Mouse (Mus musculus): ENCODE measurements at regions not wholly inside any gene's neighbourhood (a gene's known extent, or its start where the extent isn't known, plus 50 kb on each side); places are given as distances from the start of the nearest gene placed in this dataset.

DNA sequence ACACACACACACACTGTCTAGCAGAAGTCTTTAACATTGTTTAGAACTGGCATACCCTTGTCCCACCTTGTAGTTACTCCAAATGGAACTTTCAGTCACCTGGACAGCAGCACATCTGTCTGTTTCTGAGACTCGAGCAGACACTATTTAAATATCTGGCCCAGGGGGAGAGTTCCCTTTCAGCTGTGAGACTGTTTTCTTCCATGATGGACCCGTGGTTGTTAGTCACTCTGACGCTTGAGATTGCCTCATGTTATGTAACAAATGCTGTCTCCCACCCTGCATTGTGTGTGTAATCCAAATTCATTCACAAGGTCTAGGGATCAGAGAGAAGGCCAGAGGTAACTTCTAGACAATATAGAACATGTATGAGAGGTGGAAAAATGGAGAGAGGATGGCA lies 174.2 kb downstream of the Otol1 start:
- WGBS, result 70% methylated on average over 3 of the region's 3 CpGs
- no peaks in the 10 kb centered on the region for H3K9me3 ChIP-seq (ENCODE audit: control insufficient read depth, low read length)
- H3K36me3 ChIP-seq (ENCODE audit: control insufficient read depth, insufficient read depth, low read length), result no peaks in the 10 kb centered on the region
- H3K4me2 ChIP-seq (replicated peaks; ENCODE audit: low read depth, low read length), result no peak overlapping the region
- no peak for DNase-seq (ENCODE audit: low spot score)
- no peak overlapping the region for H3K4me3 ChIP-seq (ENCODE audit: low read depth, low read length)
- no peak for ATAC-seq (ENCODE audit: low FRiP score)
- H3K9ac ChIP-seq (ENCODE audit: low read depth, low read length), result no peak overlapping the region
- no peaks in the 10 kb centered on the region for H3K27me3 ChIP-seq (ENCODE audit: control insufficient read depth, insufficient read depth, low read length)
- H3K4me1 ChIP-seq (replicated peaks; ENCODE audit: control insufficient read depth, insufficient read depth, low read length), result no peaks in the 10 kb centered on the region
- no peak overlapping the region for H3K27ac ChIP-seq (ENCODE audit: low read depth, low read length)

DNA sequence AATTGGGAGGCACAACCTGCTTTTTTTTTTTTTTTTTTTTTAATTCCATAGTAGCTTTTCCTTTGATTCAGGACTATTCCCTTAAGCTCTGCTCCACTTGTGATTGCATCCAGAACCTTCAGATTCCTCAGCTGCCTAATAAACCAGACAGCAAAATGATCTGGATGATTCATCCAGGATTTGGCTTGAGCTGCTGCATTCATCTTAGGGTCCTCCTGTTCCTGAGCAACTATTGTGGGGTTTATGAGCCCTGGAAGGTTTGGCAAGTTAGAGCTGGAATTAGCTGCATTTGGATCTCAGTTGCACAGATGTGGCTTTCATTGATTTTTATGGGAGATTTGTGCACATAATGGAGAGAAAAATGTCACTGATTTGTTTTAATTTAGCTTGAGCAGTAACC lies 183.3 kb downstream of the Otol1 start:
- Histone ChIP-seq H3K9me3 (ENCODE audit: control insufficient read depth, low read length) (no peaks in the 10 kb centered on the region), H3K4me1 (replicated peaks; ENCODE audit: control insufficient read depth, insufficient read depth, low read length) (no peaks in the 10 kb centered on the region), H3K27me3 (ENCODE audit: control insufficient read depth, insufficient read depth, low read length) (no peaks in the 10 kb centered on the region), H3K9ac (ENCODE audit: low read depth, low read length) (no peak overlapping the region), H3K4me2 (replicated peaks; ENCODE audit: low read depth, low read length) (no peak overlapping the region), H3K4me3 (ENCODE audit: low read depth, low read length) (no peak overlapping the region), H3K27ac (ENCODE audit: low read depth, low read length) (no peak overlapping the region), H3K36me3 (ENCODE audit: control insufficient read depth, insufficient read depth, low read length) (no peaks in the 10 kb centered on the region)
- DNase-seq (ENCODE audit: low spot score), result no peak
- ATAC-seq (ENCODE audit: low FRiP score), result no peak

DNA sequence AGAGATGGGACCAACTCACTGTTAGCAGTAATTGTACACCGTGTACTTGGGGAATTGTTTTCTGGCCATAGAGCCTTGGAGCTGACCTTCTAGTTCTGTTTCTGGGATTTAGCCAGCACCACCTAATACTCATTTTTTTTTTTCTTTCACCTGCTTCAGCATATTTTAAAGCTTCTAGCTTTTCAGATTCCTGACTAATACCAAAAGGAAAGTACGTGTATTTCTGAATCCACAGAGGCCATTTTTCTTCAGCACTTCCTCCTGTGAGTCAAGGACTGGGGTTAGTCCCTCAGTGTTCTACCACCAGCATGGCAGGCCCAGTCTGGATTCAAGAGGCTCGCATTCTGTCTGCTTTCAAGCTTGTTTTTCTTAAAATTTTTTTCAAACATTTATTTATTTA lies 189.3 kb downstream of the Otol1 start:
- Histone ChIP-seq H3K9me3 (ENCODE audit: control insufficient read depth, low read length) (no peaks in the 10 kb centered on the region), H3K4me1 (replicated peaks; ENCODE audit: control insufficient read depth, insufficient read depth, low read length) (no peaks in the 10 kb centered on the region), H3K4me3 (ENCODE audit: low read depth, low read length) (no peak overlapping the region), H3K4me2 (replicated peaks; ENCODE audit: low read depth, low read length) (no peak overlapping the region), H3K27ac (ENCODE audit: low read depth, low read length) (no peak overlapping the region), H3K36me3 (ENCODE audit: control insufficient read depth, insufficient read depth, low read length) (no peaks in the 10 kb centered on the region), H3K27me3 (ENCODE audit: control insufficient read depth, insufficient read depth, low read length) (no peaks in the 10 kb centered on the region), H3K9ac (ENCODE audit: low read depth, low read length) (no peak overlapping the region)
- DNase-seq (ENCODE audit: low spot score), result no peak
- 88% methylated on average over 3 of the region's 3 CpGs for WGBS
- no peak for ATAC-seq (ENCODE audit: low FRiP score)

DNA sequence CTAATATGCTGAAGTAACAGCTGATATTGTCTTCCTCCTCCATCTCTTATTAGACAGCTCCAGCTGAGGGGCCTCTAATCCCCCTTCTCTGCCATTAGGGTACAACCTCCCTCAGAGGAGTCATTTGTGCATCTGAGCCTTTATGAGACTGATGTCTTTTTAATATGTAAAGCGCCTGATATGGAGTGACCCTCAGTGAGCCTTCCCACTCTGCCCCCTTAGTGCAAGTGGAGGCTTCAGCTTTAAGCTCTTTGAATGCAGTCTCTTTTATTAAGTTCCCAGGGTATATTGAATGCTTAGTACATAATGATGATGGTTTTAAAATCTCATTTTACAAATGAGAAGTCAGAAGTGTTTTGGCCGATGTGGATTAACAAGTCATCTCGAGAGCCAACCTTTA lies 191.5 kb downstream of the Otol1 start:
- H3K4me2 ChIP-seq (replicated peaks; ENCODE audit: low read depth, low read length), result no peak overlapping the region
- no peak for ATAC-seq (ENCODE audit: low FRiP score)

DNA sequence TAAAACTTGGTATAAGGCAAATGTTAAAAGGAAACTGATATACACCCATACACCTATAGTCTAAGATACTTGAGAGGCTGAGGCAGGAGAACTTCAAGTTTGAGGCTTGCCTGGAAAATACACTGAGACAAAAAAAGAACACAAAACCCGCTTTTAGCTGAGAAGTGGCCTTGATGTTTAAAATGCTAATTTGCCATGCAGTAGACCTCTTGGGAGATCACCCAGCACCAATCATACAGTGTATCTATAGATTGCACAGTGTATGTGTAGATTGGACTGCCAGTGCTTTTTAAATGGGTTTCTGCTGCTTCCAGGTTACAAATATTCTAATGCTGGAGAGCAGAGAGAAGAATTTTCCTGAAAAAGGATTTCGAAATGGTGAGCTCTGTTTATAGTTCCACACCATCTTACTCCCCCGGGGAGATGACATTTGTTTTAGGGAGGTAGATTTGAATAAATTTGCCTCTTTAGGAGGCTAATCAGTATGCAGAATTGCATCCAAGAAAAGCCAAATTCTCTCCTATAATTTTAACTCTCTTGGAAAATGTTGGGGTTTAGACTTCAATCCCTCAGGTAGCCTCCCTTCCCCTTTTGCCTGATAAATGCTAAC lies 194.0 kb downstream of the Otol1 start:
- ATAC-seq (ENCODE audit: low FRiP score) (no peak), DNase-seq (ENCODE audit: low spot score) (no peak)
- H3K9ac ChIP-seq (ENCODE audit: low read depth, low read length), result no peak overlapping the region
- H3K9me3 ChIP-seq (ENCODE audit: control insufficient read depth, low read length), result no peaks in the 10 kb centered on the region
- H3K4me3 ChIP-seq (ENCODE audit: low read depth, low read length), result no peak overlapping the region
- no peaks in the 10 kb centered on the region for H3K4me1 ChIP-seq (replicated peaks; ENCODE audit: control insufficient read depth, insufficient read depth, low read length)
- no peaks in the 10 kb centered on the region for H3K27me3 ChIP-seq (ENCODE audit: control insufficient read depth, insufficient read depth, low read length)
- no peak overlapping the region for H3K27ac ChIP-seq (ENCODE audit: low read depth, low read length)
- H3K36me3 ChIP-seq (ENCODE audit: control insufficient read depth, insufficient read depth, low read length), result no peaks in the 10 kb centered on the region
- WGBS, result 75% methylated on average over 3 of the region's 3 CpGs
- no peak overlapping the region for H3K4me2 ChIP-seq (replicated peaks; ENCODE audit: low read depth, low read length)

More for the DNA sequence above, 191.5 kb downstream of the Otol1 start:
- no peaks in the 10 kb centered on the region for H3K9me3 ChIP-seq (ENCODE audit: control insufficient read depth, low read length)
- H3K4me1 ChIP-seq (replicated peaks; ENCODE audit: control insufficient read depth, insufficient read depth, low read length), result no peaks in the 10 kb centered on the region
- H3K4me3 ChIP-seq (ENCODE audit: low read depth, low read length), result no peak overlapping the region
- 79% methylated on average over 3 of the region's 3 CpGs for WGBS
- no peak overlapping the region for H3K9ac ChIP-seq (ENCODE audit: low read depth, low read length)
- H3K27ac ChIP-seq (ENCODE audit: low read depth, low read length), result no peak overlapping the region
- no peaks in the 10 kb centered on the region for H3K27me3 ChIP-seq (ENCODE audit: control insufficient read depth, insufficient read depth, low read length)
- no peak for DNase-seq (ENCODE audit: low spot score)
- H3K36me3 ChIP-seq (ENCODE audit: control insufficient read depth, insufficient read depth, low read length), result no peaks in the 10 kb centered on the region

DNA sequence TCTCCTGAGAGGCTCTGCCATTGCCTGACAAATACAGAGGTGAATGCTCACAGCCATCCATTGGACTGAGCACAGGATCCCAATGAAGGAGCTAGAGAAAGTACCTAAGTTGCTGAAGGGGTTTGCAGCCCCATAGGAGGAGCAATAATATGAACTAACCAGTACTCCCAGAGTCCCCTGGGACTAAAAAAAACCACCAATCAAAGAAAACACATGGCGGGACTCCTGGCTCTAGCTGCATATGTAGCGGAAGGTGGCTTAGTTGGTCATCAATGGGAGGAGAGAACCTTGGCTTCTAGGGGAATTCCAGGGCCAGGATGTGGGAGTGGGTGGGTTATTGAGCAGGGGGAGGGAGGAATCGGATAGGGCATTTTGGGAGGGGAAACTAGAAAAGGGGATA lies 207.8 kb downstream of the Otol1 start:
- no peak for DNase-seq (ENCODE audit: low spot score)
- Histone ChIP-seq H3K27ac (ENCODE audit: low read depth, low read length) (no peak overlapping the region), H3K4me2 (replicated peaks; ENCODE audit: low read depth, low read length) (no peak overlapping the region), H3K9me3 (ENCODE audit: control insufficient read depth, low read length) (no peaks in the 10 kb centered on the region), H3K4me1 (replicated peaks; ENCODE audit: control insufficient read depth, insufficient read depth, low read length) (0 out of 2 replicates have a peak, but pooled peaks cover 2% of the 10 kb centered on the region), H3K9ac (ENCODE audit: low read depth, low read length) (no peak overlapping the region), H3K4me3 (ENCODE audit: low read depth, low read length) (no peak overlapping the region), H3K27me3 (ENCODE audit: control insufficient read depth, insufficient read depth, low read length) (no peaks in the 10 kb centered on the region), H3K36me3 (ENCODE audit: control insufficient read depth, insufficient read depth, low read length) (no peaks in the 10 kb centered on the region)
- ATAC-seq (ENCODE audit: low FRiP score), result no peak
- WGBS, result 87% methylated on average over 3 of the region's 3 CpGs

DNA sequence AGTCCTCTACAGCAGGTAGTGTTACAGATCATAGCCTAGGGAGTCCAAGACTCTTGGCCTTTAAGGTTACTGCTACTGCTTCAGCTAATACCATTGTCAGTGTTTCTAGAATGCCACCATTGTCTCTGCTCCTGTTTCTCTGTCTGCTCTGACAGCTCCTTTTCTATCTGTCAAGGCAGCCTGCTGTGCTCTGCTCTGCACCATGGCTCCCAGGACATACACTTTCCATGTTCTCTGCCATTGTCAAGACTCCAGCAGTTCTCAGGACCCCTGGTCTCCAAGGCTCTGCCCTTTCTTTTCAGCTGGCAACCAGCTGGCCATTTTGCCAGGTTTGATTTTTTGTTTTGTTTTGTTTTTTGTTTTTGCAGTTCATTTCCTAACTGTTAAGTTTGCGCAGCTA lies 208.7 kb downstream of the Otol1 start:
- DNase-seq (ENCODE audit: low spot score) (peak; percentile 22), ATAC-seq (ENCODE audit: low FRiP score) (peak; percentile 78)
- Histone ChIP-seq H3K9ac (ENCODE audit: low read depth, low read length) (no peak overlapping the region), H3K27ac (ENCODE audit: low read depth, low read length) (no peak overlapping the region), H3K27me3 (ENCODE audit: control insufficient read depth, insufficient read depth, low read length) (no peaks in the 10 kb centered on the region), H3K4me1 (replicated peaks; ENCODE audit: control insufficient read depth, insufficient read depth, low read length) (0 out of 2 replicates have a peak, but pooled peaks cover 2% of the 10 kb centered on the region), H3K4me3 (ENCODE audit: low read depth, low read length) (no peak overlapping the region), H3K36me3 (ENCODE audit: control insufficient read depth, insufficient read depth, low read length) (no peaks in the 10 kb centered on the region), H3K4me2 (replicated peaks; ENCODE audit: low read depth, low read length) (no peak overlapping the region), H3K9me3 (ENCODE audit: control insufficient read depth, low read length) (no peaks in the 10 kb centered on the region)
- 39% methylated on average over 1 of the region's 1 CpGs for WGBS

DNA sequence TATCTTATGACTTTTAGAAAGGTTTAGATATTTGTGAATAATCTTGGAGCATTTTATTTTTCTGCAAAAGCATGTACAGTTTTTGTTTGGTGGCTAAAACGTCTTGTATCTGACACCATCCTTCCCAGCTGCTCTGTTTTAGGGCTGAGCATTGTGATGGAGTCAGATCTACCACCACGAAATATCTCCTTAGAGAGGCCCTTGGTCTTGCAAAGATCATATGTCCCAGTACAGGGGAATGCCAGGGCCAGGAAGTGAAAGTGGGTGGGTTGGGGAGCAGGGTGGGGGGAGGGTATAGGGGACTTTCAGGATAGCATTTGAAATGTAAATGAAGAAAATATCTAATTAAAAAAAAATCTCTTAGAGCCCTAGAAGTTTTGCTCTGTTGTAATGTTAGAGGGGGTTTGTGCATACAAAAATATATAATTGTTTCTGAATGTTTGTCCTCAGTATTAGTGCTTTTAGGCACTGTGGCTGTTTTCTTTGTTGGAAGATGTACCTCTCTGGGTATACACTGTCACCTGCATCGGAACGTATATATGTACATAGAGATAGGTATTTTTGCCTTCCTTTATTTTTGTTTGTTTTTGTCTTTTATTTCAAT lies 211.4 kb downstream of the Otol1 start:
- DNase-seq (ENCODE audit: low spot score) (no peak), ATAC-seq (ENCODE audit: low FRiP score) (no peak)
- Histone ChIP-seq H3K27ac (ENCODE audit: low read depth, low read length) (no peak overlapping the region), H3K4me1 (replicated peaks; ENCODE audit: control insufficient read depth, insufficient read depth, low read length) (0 out of 2 replicates have a peak, but pooled peaks cover 2% of the 10 kb centered on the region), H3K9ac (ENCODE audit: low read depth, low read length) (no peak overlapping the region), H3K27me3 (ENCODE audit: control insufficient read depth, insufficient read depth, low read length) (no peaks in the 10 kb centered on the region), H3K9me3 (ENCODE audit: control insufficient read depth, low read length) (no peaks in the 10 kb centered on the region), H3K4me3 (ENCODE audit: low read depth, low read length) (no peak overlapping the region), H3K4me2 (replicated peaks; ENCODE audit: low read depth, low read length) (no peak overlapping the region), H3K36me3 (ENCODE audit: control insufficient read depth, insufficient read depth, low read length) (no peaks in the 10 kb centered on the region)
- 86% methylated on average over 4 of the region's 4 CpGs for WGBS

DNA sequence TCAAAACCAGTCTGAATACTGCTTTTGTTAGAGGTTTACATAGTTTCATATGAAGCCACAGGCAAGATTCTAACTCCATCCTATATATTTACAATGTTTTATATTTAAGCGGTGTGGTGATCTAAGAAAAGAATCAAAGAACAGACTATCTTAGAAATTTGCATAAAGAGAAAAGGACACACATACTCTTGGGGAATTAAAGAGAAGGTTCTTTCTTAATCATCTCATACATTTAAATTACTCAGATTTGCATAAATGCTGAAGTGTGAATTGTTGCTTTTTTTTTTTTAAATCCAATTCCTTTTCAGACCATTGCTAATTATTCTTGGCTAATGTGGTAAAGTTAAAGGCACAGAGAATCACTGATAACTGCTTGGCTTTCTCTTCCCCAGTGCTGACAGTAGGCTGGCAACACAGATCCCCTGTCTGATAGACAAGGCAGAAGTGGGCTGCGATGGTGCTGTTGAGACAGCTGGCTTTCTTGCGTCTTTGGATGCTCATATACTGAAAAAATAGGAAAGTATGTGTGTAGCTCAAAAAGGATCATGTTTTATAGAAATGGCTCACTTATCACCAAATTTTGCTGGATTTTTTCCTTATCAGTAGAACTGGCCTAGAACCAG lies 216.1 kb downstream of the Otol1 start:
- Histone ChIP-seq H3K9me3 (ENCODE audit: control insufficient read depth, low read length) (no peaks in the 10 kb centered on the region), H3K4me2 (replicated peaks; ENCODE audit: low read depth, low read length) (no peak overlapping the region), H3K4me1 (replicated peaks; ENCODE audit: control insufficient read depth, insufficient read depth, low read length) (no peaks in the 10 kb centered on the region), H3K4me3 (ENCODE audit: low read depth, low read length) (no peak overlapping the region), H3K9ac (ENCODE audit: low read depth, low read length) (no peak overlapping the region), H3K36me3 (ENCODE audit: control insufficient read depth, insufficient read depth, low read length) (no peaks in the 10 kb centered on the region), H3K27ac (ENCODE audit: low read depth, low read length) (no peak overlapping the region), H3K27me3 (ENCODE audit: control insufficient read depth, insufficient read depth, low read length) (no peaks in the 10 kb centered on the region)
- 89% methylated on average over 3 of the region's 3 CpGs for WGBS
- 0 out of 2 replicates have a peak, but pooled peaks have one; percentile 44 for ATAC-seq (ENCODE audit: low FRiP score)
- DNase-seq (ENCODE audit: low spot score), result no peak

All from hindbrain, embryonic 11.5 days (tissue).